Mouse (Mus musculus) brain, embryonic 14.5 days (tissue): Measurements from ENCODE around the gene Phkb.

Source experiments
- CTCF ChIP-seq: fragments of 200-500 bp; IDR thresholded peaks from 2 replicates; pipeline ENCODE4 v1.5.1; 2012; ENCODE audit warnings: inconsistent platforms, mild to moderate bottlenecking, moderate library complexity, borderline replicate concordance; ENCODE audit not compliant: insufficient read depth, insufficient read length; ENCODE audit errors: extremely low read depth
- POLR2A ChIP-seq: fragments of 200-500 bp; IDR thresholded peaks from 2 replicates; pipeline ENCODE4 v1.6.1; 2012; ENCODE audit warnings: mild to moderate bottlenecking, inconsistent platforms, borderline replicate concordance; ENCODE audit not compliant: poor library complexity, insufficient read depth, insufficient read length, severe bottlenecking; ENCODE audit errors: extremely low read depth

- TF ChIP-seq POLR2A (no peak), CTCF (no peak)
Measured at GRCm38 (mm10) chr8:86087468-86087867, 246.7 kb downstream of the Phkb start.
